Mouse (Mus musculus) retina, postnatal 7 days (tissue): ENCODE data around the gene Dnah1.

Experiments
- DNase-seq: peaks from one replicate; pipeline ENCODE4 v3.0.0-alpha.2; 2012; ENCODE audit warnings: low read depth, low spot score

Gene Dnah1

DNA sequence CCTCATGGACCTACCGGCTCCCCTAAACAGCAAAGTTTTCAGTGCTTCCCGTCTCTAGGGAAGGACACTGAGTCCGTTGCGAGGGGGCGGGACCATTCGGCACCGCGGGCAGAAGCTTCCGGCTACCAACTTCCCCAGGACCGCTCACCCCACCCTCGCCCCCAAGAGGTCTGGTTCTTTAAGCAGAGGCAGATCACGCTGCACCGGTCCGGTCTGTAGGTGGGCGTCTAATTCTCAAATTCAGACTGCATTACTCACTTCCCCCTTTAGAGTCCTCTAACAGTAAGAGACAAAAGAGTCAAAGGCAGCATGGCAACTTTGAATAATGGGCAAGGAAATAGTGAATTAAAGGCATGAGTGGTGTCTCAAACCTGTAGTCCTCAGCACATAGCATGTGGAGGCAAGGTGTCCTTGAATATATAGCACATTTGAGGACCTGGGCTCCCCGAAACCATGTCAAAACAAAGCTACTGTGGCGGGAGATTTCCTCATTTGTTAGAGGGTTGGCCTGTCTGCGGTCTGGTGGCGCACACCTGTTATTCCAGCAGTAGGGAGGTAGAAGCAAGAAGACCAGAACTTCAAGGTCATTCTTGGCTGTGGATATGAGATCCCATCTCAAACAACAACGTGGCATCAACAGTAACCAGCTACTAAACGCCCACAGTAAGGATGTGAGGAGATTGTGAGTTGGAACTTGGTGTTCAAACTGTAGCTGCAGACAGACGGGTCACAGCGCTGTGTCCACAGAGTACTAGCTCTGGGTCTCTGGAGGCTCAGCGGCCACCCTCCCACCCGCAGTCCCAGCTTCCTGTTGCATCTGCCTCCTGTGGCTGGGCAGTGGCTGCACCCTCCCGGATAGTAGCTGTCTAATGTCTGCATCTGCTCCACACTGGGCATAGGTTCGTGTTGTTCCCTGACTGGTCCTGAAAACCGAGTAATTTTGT is at the start of gene Dnah1:
TSS of gene Dnah1 (minus strand) at position 48 of the 944 bp plus-strand sequence.
- no peak for DNase-seq

DNA sequence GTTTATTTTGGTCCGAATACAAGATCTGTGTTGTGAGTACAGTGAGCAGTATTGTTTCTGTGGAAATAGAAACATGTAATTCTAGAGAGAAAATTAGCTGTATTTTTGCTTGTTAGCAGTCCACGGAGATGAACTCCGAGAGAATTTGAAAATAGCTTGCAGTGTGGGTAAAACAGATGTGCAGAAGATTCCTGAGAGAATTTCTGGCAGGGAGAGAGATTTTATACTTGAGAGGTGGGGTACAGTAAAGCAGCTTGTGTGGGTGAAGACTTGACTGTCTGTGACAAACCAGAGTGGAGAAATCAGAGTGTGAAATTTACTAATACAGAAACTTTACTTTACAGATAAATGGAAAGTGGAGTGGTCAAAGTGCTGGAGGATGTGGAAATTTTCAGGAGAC is 45.7 kb upstream of the Dnah1 start:
- DNase-seq: no peak

DNA sequence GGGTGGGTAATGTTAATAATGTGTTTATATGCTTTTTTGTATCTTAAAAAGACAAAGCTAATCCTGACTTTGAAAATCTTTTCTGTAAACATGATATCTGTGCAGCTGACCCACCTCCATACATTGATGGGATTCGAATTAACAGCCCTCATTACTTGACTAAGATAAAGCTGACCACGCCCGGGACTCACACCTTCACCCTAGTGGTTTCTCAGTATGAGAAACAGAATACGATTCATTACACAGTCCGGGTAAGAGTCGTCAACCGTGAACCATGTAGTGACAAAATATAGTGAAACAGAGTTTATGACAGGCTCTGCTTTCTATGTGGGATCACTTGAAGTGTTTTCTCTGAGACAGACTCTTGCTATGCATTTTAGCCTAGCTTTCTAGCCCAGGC is 44.3 kb upstream of the Dnah1 start:
- no peak for DNase-seq

DNA sequence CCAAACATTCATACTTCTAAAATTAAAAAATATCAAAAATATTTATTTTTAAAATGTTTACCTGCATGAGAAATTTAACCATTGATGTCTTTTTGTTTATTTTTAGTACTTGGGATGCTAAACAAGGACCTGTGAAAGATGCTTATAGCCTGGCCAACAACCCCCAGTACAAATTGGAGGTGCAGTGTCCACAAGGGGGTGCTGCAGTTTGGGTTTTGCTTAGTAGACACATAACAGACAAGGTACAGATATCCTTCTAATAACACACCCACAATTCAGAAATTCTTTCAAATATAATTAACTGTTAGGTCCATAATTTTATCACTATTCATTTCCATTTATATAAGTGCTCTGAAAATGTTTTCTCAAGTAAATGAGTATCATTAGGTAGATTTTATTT is 41.7 kb upstream of the Dnah1 start:
- peak; percentile 34 for DNase-seq

DNA sequence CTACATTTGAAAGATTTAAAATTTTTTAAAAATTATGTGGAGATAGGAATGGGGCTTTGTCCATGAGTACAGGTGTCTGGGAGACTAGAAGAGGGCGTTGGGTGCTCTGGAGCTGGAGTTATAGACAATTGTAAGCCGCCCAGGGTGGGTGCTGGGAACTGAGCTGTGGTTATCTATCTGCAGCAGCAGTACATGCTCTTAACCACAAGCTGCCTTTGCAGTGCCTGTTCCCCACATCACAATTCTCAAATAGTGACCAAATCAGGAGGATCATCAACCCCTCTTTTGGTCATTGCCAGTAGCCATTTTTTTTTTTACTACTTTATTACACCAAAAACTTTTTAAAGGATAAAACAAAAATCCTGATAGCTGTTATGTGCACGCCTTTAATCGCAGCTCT is 40.9 kb upstream of the Dnah1 start:
- DNase-seq: no peak

DNA sequence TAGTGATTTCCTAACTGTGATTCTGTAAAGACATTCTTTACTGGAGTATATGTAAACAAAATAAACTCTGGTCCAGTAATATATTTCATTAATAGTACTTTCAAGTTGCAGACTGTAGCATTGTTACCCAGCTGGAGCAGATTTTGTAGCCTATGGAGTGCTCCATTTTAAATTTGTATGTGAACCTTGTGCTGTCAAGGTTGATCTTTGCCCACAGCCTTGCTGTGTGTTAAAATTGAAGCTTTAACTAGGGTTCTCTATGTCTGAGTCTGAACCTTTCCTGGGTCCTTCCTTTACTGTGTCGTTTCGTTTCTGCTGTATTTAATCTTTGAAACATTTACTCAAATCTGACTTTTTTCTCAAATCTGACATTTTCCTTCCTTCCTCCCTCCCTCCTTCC is 38.5 kb upstream of the Dnah1 start:
- DNase-seq: no peak

DNA sequence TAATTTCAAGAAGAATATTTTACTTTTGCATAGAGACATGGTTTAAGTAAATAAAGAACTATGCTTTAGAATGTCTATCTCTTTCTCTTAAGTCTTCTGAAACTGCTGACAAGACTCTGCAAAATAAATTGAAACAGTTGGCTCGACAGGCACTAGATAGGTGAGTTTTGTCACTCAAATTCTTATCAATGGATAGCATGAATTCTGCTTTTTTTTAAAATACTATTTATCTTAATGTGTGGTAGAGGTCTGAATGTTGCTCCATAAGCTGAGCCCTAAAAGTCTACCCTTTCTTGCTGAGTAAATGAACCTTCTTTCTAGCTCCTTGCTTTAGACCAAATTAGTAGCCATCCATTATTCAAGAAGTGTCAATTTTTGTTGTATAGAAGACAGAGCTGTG is 21.7 kb upstream of the Dnah1 start:
- DNase-seq: no peak

DNA sequence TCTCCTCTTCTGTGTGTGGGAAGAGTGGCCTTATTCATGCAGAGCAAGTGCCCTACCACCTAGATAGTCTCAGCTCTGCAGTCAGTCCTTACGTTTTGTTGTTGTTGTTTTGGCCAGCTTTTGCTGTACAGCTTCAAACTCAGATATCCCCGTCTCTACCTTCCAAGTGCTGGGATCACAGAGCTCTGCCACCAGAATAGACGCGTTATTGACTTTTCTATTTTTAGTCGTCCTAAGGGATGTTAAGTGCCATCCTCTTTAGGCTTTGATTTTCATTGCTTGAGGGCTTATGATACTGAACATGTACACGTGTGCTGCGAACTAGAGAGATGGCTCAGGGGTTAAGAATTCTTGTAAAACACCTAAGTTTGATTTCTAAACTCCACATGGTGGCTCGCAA is 19.5 kb upstream of the Dnah1 start:
- no peak for DNase-seq

DNA sequence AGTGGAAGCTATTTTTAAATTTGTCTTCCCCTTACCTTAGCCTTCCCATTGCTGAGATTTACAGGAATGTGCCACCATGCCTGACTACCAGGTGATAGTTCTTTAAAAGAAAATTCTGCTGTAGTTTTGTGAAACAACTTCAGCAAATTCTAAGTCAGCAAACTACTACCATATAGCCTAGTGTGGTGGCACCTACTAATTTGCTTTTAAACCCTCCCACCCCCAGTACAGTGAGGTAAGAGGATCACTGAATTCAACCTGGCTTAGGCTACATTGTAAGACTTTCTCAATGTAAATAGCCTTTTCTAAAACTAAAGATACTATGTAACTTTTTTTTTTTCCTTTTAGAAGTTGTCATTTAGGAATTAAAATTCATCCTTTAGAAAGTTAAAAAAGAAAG is 14.3 kb upstream of the Dnah1 start:
- DNase-seq: no peak

DNA sequence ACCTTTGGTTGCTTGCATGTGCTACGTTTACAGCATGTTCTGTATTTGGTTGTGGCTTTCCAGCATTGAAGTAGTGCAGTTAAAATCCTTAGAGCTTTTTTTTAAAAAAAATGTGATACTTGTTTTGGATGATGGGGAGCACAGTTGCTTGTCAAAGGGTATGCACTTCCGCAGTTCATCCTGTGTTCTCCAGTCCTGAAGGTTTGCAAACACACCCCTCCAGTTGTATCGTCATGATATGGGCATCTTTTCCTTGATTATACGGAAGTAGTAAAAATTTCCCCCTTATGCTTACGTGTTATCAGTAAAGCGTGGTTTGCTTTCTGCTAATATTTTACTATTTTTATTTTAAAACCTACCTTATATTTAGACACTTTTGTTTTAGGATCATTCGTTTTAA is 13.7 kb upstream of the Dnah1 start:
- DNase-seq: no peak

DNA sequence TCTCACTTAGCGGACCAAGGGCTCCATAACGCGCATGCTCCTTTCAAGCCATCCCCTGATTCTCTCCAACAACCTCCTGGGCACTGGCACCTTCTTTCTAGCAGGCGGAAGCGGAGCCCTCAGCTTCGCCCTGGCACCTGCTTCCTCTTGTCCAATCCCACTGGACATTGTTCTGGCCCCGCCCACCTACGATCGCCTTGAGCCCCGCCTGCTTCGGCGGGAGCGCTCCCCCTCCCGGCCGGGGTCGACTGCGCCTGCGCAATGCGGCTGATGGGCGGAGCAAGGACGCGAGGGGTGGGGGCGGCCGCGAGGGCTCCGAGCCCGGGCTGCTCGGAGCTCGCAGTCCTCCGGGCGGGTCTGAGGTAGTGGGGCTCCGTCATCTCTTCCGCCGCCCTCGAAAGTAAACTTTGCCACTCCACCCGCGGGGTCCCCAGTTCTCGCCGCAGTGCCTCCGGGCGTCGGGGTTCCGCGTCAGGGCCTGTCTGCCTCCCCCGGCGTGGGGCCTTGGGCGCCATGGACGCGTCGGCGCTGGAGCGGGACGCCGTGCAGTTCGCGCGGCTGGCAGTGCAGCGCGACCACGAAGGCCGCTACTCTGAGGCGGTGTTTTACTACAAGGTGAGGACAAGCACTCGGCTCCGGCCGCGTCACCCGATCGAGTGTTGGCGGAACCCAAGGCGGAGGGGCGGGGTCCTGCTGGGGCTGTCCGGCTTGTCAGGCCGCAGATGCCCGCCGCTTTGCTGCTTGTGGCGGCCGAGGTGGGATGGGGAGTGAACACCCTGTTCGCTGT is 12.9 kb upstream of the Dnah1 start, which contains the start of gene Capn7:
TSS of gene Capn7 (plus strand) at position 270 of the 787 bp plus-strand sequence.
- DNase-seq: peak; percentile 99

DNA sequence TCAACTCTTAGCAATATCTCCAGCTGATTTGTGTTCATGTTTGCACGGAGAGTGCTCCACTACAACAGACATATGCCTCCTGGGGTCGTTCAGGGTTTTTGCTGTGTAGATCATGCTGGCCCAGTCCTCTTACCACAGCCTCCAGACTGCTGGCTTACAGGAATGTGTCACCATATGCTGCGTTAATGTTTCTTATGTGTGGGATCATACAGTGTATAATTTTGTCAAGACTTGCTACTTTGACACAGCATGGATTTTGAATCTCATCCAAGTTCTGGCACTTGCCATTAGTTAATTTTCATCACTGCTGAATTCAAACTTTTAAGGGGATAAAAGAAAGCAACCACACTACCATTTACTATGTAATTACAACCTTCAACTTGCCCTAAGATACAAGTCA is 12.1 kb upstream of the Dnah1 start:
- DNase-seq: no peak

DNA sequence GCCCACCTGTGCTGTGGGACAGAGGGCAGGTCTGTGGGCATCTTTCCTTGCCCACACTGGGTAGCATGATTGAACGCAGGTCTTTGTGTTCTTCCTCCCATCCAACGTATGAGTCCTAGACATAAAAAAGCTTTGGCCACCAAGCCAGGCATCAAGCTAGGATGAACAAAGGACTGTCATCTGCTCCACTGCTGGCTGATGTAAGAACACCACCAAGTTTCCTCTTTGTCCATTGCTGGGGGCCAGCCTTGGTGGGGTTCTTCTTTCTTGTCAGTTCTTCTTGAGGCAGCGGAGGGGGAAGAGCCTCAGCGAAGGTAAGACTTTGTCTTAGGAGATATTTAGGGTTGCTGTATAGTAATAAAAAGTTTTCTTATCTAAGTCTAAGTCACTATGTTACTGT is 7.3 kb upstream of the Dnah1 start:
- DNase-seq: no peak

DNA sequence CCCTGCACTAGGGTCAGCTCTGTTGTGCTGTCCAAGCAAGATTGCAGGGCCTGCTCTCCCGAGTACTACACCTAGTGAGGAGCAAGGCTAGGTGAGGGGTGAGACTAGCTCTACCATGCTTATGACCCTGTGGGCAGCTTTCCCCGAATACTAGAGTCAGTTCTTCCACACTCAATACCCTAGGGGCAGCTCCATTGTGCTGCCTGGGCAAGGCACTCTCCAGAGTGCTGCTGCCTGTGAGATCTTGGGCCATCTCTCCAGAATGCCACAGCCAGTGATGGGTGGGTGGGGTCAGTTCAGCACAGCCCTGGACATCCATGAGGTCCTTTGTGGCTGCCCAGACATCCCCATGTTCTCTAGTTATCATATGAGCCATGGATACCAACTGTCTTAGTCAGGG is 6.0 kb upstream of the Dnah1 start:
- no peak for DNase-seq

DNA sequence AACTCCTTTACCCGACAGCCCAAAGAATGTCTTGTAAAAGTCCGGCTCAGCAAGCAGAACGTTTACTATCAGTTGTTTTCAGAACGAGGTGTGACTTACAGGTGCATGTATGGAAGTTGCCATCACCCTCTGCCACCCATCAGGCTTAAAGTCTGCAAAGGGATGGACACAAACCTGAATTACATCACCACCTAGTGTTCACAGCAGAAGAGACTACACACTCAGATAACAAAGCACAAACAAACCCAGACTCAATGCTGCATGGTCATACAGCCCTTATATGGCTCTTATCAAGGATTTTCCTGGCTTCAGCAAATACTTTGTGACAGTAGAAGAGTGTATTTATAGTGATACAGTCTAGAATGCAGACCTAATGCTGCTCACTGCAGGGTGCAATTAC is 4.0 kb upstream of the Dnah1 start:
- DNase-seq: no peak

DNA sequence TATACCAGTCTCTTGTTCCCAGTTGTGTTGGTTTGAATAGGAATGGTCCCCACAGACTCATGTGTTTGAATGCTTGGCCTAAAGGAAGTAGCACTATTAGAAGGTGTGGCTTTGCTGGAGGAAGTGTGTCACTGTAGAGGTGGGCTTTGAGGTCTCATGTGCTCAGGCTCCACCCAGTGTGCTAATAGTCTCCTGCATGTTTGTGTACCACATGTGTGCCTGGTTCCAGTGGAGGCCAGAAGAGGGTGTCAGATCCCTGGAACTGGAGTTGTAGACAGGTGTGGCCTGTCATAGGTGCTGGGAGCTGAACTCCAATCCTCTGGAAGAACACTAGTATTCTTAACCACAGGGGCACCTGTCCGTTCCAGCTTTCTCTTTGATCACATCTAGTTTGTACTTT is 3.5 kb upstream of the Dnah1 start:
- no peak for DNase-seq

DNA sequence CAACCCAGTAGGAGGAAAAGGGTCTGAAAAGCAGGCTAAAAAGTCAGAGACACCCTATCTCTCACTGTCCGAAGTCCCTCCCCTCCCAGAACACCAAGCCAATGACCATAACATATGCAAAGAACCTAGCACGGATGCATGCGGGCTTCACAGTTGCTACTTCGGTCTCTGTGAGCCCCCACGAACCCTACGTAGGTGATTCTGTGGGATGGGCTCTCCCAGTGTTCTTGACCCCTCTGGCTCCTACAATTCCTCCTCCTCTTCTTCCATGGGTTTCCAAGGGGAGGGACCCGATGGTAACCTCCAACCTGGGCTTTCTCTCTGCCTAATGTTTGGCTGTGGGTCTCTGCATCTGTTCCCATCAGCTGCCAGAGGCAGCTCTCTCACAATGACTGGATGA is 3.1 kb upstream of the Dnah1 start:
- DNase-seq: no peak

DNA sequence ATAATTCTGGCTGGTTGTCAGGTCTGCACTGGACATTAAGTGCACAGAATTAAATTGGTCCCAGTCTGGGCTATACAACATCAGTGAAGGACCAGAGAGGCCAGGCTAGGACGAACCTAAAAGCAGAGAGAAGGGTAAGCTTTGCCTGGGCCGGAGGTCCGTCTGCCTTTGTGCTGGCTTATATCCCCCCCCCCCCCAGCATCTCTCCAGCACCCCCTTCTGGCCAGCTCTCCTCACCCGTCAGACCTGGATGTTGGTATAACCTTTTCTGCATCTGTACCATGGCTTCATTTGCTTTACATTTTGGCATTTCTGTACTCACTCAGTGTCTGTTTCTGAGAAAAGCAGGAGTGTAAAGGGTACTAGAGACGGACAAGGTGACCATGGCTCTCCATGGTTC is 1.9 kb upstream of the Dnah1 start:
- DNase-seq: no peak

DNA sequence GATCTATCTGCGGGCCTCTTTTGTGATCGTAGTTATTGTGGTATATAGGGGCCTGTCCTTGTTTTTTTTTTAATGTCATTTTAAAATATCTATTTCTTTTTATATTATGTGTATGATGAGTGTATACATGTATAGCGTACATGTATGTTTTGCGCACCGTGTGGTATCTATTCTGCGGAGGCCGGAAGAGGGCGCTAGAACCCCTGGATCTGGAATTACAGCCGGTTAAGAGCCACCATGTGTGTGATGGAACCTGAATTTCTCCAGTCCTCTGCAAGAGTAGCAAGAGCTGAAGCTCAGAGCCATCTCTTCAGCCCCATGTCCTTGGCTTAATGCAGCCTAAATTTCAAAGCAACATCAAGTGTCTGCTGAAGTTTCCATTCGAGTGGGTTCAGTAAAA is 1.2 kb upstream of the Dnah1 start:
- DNase-seq: no peak

DNA sequence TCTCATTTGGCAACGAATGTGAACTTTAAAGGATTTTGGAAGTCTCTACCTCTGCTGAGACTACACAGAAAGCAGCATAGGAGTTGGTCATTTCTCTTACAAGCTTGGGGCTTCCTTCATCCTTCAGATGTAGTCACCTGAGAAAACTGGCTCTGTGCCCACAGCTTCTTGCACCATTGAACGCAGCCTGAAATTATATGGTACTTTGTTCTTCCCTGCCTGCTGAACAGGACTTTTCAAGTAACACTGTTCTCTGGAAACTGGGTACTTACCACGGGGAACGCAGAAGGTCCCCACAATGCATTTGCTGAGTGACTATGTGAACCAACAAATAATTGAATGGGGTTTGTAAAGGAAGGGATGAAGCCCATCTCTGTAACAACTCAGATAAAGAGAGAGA is 507 bp downstream of the Dnah1 start:
- no peak for DNase-seq

DNA sequence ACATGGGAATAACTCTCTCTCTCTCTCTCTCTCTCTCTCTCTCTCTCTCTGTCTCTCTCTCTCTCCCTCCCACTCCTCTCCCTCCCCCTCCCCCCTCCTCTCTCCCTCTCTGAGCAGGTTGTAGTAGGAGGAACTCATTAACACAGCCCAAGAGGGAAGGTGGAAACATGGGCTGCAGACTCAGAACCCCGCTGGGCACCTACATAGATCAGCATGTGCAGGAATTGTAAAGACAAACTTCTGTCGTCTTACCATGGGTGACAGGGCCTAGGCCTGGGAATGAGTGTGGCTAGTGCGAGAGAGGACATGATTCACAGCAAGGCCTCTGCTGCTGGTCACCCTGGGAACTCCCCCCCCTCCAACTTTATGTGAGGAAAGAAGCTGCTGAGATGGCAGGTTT is 1.5 kb downstream of the Dnah1 start:
- no peak for DNase-seq

DNA sequence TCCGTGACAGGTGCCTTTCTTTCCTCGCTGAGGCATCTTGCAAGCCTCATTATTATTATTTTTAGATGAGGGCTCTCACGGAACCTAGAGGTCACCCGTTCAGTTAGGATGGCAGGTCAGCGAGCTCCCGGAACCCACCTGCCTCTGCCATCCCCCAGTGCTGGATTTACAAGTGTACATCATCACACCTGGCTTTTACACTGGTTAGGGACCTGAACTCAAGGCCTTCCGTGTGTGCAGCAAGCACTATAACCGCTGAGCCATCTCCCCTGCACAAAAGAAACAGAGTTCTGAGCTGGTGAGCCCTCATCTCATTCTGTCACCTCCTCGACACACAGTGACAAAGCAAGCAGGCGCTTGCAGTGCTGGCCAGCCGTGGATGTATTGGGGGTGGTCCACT is 2.5 kb downstream of the Dnah1 start:
- DNase-seq: no peak

DNA sequence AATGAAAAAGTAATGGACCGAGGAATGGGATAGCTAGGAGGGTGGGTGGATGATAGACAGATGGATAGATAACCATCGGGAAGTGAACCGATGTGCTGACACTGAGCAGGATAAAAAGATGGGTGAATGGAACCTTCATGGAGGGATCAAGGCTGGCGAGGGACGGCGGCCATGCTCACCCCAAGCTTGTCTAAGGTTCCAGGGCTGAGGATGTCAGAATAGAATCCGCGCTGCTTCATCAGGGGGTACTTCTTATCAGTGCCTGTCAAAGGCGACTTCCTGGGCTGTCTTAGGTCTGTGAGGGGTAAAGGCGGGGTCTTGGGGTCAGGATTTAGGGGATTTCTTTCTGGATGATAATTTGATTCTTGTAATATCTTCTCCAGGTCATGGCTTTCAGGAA is 4.2 kb downstream of the Dnah1 start:
- DNase-seq: no peak
